Mouse (Mus musculus): Measurements from ENCODE around the gene Lsmem1.

Lsmem1 gene

GRCm38 (mm10) chr12:40140706-40141105 lies 58.6 kb downstream of the Lsmem1 start:
- no peak for DNase-seq (ENCODE audit: low spot score in 2 of 2)

- no peak for DNase-seq (ENCODE audit: low spot score in 2 of 2)
Observed at GRCm38 (mm10) chr12:40139484-40140245, 59.6 kb downstream of the Lsmem1 start.

- no peak for DNase-seq (ENCODE audit: low spot score in 2 of 2)
Observed at GRCm38 (mm10) chr12:40134529-40134928, 64.8 kb downstream of the Lsmem1 start.

- peak; percentile 10 to 33 for DNase-seq (ENCODE audit: low spot score in 2 of 2)
Observed at GRCm38 (mm10) chr12:40133573-40134271, 65.6 kb downstream of the Lsmem1 start, which contains the start of gene Scin. Gene Scin (minus strand): TSS chr12:40134228.

GRCm38 (mm10) chr12:40133194-40133572 lies 66.1 kb downstream of the Lsmem1 start:
- DNase-seq (ENCODE audit: low spot score in 2 of 2): no peak
